Mouse (Mus musculus): ENCODE results near the gene Grik3.

Gene Grik3

GRCm38 (mm10) chr4:125492122-125492505 is 1.6 kb downstream of the Grik3 start:
- DNase-seq = no peak

GRCm38 (mm10) chr4:125492706-125493105 is 2.2 kb downstream of the Grik3 start:
- no peak for DNase-seq

- DNase-seq = peak; percentile 38
Measured at GRCm38 (mm10) chr4:125493124-125493523, 2.6 kb downstream of the Grik3 start.

GRCm38 (mm10) chr4:125495477-125495876 is 5.0 kb downstream of the Grik3 start:
- peak; percentile 34 for DNase-seq

GRCm38 (mm10) chr4:125497001-125497400 is 6.5 kb downstream of the Grik3 start:
- DNase-seq = no peak

- DNase-seq = no peak
Measured at GRCm38 (mm10) chr4:125497471-125497870, 7.0 kb downstream of the Grik3 start.

GRCm38 (mm10) chr4:125498866-125499265 is 8.4 kb downstream of the Grik3 start:
- DNase-seq = no peak

- peak; percentile 79 for DNase-seq
Measured at GRCm38 (mm10) chr4:125502861-125503260, 12.4 kb downstream of the Grik3 start.

GRCm38 (mm10) chr4:125512434-125512833 is 21.9 kb downstream of the Grik3 start:
- DNase-seq = no peak

- no peak for DNase-seq
Measured at GRCm38 (mm10) chr4:125515646-125516045, 25.1 kb downstream of the Grik3 start.

GRCm38 (mm10) chr4:125516612-125517011 is 26.1 kb downstream of the Grik3 start:
- DNase-seq = no peak

- peak; percentile 55 for DNase-seq
Measured at GRCm38 (mm10) chr4:125518861-125519260, 28.4 kb downstream of the Grik3 start.

GRCm38 (mm10) chr4:125522931-125523330 is 32.4 kb downstream of the Grik3 start:
- DNase-seq = no peak

GRCm38 (mm10) chr4:125525266-125525665 is 34.8 kb downstream of the Grik3 start:
- no peak for DNase-seq

GRCm38 (mm10) chr4:125526425-125526824 is 35.9 kb downstream of the Grik3 start:
- DNase-seq = no peak

- DNase-seq = no peak
Measured at GRCm38 (mm10) chr4:125533965-125534364, 43.5 kb downstream of the Grik3 start.

- DNase-seq = peak; percentile 63
Measured at GRCm38 (mm10) chr4:125534449-125534848, 43.9 kb downstream of the Grik3 start.

GRCm38 (mm10) chr4:125534991-125535401 is 44.5 kb downstream of the Grik3 start:
- peak; percentile 72 for DNase-seq

GRCm38 (mm10) chr4:125535465-125535864 is 45.0 kb downstream of the Grik3 start:
- DNase-seq = peak; percentile 46

- no peak for DNase-seq
Measured at GRCm38 (mm10) chr4:125535977-125536376, 45.5 kb downstream of the Grik3 start.

GRCm38 (mm10) chr4:125538301-125538965 is 47.9 kb downstream of the Grik3 start:
- DNase-seq = no peak

- DNase-seq = no peak
Measured at GRCm38 (mm10) chr4:125539617-125540016, 49.1 kb downstream of the Grik3 start.

GRCm38 (mm10) chr4:125543171-125543570 is 52.7 kb downstream of the Grik3 start:
- DNase-seq = no peak

GRCm38 (mm10) chr4:125544947-125545767 is 54.7 kb downstream of the Grik3 start:
- DNase-seq = peak; percentile 63
